ENCODE assay signal across 8 mouse cellular contexts in the genomic region with DNA sequence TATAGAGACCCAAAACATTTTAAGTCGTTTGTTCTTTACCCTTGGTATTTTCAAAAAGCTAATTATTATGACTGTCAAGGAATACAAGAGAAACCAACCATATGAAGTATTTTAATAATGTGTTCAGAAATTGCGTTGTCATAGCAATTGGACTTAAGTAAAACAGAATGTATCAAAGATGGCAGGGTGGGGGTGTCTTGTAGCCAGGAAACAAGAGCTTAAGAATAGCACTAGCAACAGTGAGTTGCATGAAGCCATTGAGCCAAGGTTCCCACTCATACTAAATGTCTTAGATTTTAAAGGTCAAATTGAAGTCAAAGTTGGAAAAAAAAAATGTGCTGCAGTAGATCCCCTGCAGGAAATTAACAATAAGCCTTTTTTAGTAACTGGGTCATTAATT. TPM values are rescaled to one million over a fixed set of nuclear protein-coding genes. Genes with fewer than 3 reads are reported as not detected.
DNase-seq lines count a peak whose midpoint lies in the region; ATAC-seq and TF ChIP-seq lines count a peak whose summit lies in the region.

No protein-coding gene starts in this region.

- H3K9ac ChIP-seq in heart, embryonic 14.5 days (ENCODE audit: low read length) = peak overlapping the region; percentile 99
- peak overlapping the region; percentile 93; the same call in 1 of the 2 replicates for H3K9ac ChIP-seq in ES-Bruce4 (ENCODE audit: low read depth, poor library complexity, severe bottlenecking)
- peak overlapping the region; percentile 99 for H3K9ac ChIP-seq in forebrain, postnatal 0 days

- no peaks in the 10 kb centered on the region for H3K9me3 ChIP-seq in heart, embryonic 14.5 days (ENCODE audit: control insufficient read depth, low read length)
- no peaks in the 10 kb centered on the region for H3K9me3 ChIP-seq in ES-Bruce4 (replicated peaks; ENCODE audit: control insufficient read depth, insufficient read depth, low read length, poor library complexity, severe bottlenecking)
- H3K9me3 ChIP-seq in forebrain, postnatal 0 days (ENCODE audit: low read length) = no peaks in the 10 kb centered on the region

- H3K79me2 ChIP-seq in macrophage (ENCODE audit: inconsistent target) = peaks cover 59% of the 10 kb centered on the region

- no peak for TF ChIP-seq EP300 in ES-Bruce4 (IDR thresholded peaks at IDR 0.05; ENCODE audit: insufficient read depth, low read depth, low read length)

- DNase-seq in heart, adult 9 months (ENCODE audit: low spot score in 2 of 2) = no peak
- no peak for DNase-seq in forebrain, postnatal 0 days
- DNase-seq in thymus, postnatal 14 days = no peak
- DNase-seq in cerebellum, postnatal 36 days = no peak
- DNase-seq in thymus, adult 2 months = no peak

- no peak for ATAC-seq in heart, embryonic 14.5 days (ENCODE audit: insufficient number of reproducible peaks, insufficient read depth, low FRiP score, low read depth)
- ATAC-seq in forebrain, postnatal 0 days = no peak

- no peak for TF ChIP-seq CTCF in ES-Bruce4 (IDR thresholded peaks at IDR 0.05; ENCODE audit: low read depth, low read length)
- TF ChIP-seq CTCF in forebrain, postnatal 0 days (IDR thresholded peaks at IDR 0.05; ENCODE audit: low read depth) = no peak
- TF ChIP-seq CTCF in thymus, adult 2 months (IDR thresholded peaks at IDR 0.05; ENCODE audit: borderline replicate concordance, control insufficient read depth, extremely low read depth, insufficient read depth, low read length, poor library complexity) = no peak

- H3K36me3 ChIP-seq in heart, embryonic 14.5 days (ENCODE audit: control insufficient read depth, insufficient read depth, low read length) = peaks cover 37% of the 10 kb centered on the region
- peaks cover 5% of the 10 kb centered on the region; the same call in 1 of the 2 replicates for H3K36me3 ChIP-seq in ES-Bruce4 (ENCODE audit: control insufficient read depth, insufficient read depth, low read length, poor library complexity, severe bottlenecking)
- H3K36me3 ChIP-seq in forebrain, postnatal 0 days (ENCODE audit: insufficient read depth) = peaks cover 15% of the 10 kb centered on the region
- no peaks in the 10 kb centered on the region for H3K36me3 ChIP-seq in macrophage (ENCODE audit: inconsistent target)
- H3K36me3 ChIP-seq in thymus, adult 2 months (ENCODE audit: control insufficient read depth, insufficient read depth, low read length) = no peaks in the 10 kb centered on the region

- peak overlapping the region; percentile 82 to 93 for H3K4me3 ChIP-seq in heart, embryonic 14.5 days (ENCODE audit: control insufficient read depth in 1 of 2, insufficient read depth in 1 of 2, low read depth in 1 of 2, low read length in 2 of 2)
- H3K4me3 ChIP-seq in ES-Bruce4 (ENCODE audit: low read depth, low read length) (no peak overlapping the region), macrophage (ENCODE audit: inconsistent target) (peak overlapping the region; percentile 57; the same call in 1 of the 2 replicates)
- peak overlapping the region; percentile 99 for H3K4me3 ChIP-seq in forebrain, postnatal 0 days (ENCODE audit: low read depth, low read length)
- no peak overlapping the region for H3K4me3 ChIP-seq in thymus, adult 2 months (ENCODE audit: control insufficient read depth, insufficient read depth, low read length)

- no peak for TF ChIP-seq POLR2A in ES-Bruce4 (IDR thresholded peaks at IDR 0.05; ENCODE audit: insufficient read depth, low read length)
- no peak for TF ChIP-seq POLR2A in thymus, adult 2 months (IDR thresholded peaks at IDR 0.05; ENCODE audit: control insufficient read depth, extremely low read depth, insufficient read depth, low read length, poor library complexity)

- peak overlapping the region; percentile 65 to 95 for H3K27ac ChIP-seq in heart, embryonic 14.5 days (replicated peaks in 1 of 2; ENCODE audit: control insufficient read depth in 1 of 2, insufficient read depth in 1 of 2, low read depth in 2 of 2, low read length in 2 of 2)
- H3K27ac ChIP-seq in ES-Bruce4 (ENCODE audit: insufficient read depth, low read length) (no peak overlapping the region), macrophage (no peak overlapping the region)
- no peak overlapping the region for H3K27ac ChIP-seq in forebrain, postnatal 0 days (ENCODE audit: low read depth, low read length)
- no peak overlapping the region for H3K27ac ChIP-seq in thymus, adult 2 months (ENCODE audit: control insufficient read depth, insufficient read depth, low read length)

- H3K4me2 ChIP-seq in heart, embryonic 14.5 days (ENCODE audit: low read length) = peak overlapping the region; percentile 70
- peak overlapping the region; percentile 58 for H3K4me2 ChIP-seq in forebrain, postnatal 0 days (ENCODE audit: low read depth)

- H3K4me1 ChIP-seq in heart, embryonic 14.5 days (ENCODE audit: control insufficient read depth in 2 of 2, insufficient read depth in 2 of 2, low read length in 2 of 2) = peaks cover 23 to 66% of the 10 kb centered on the region in 2 experiments
- no peaks in the 10 kb centered on the region for H3K4me1 ChIP-seq in ES-Bruce4 (ENCODE audit: control insufficient read depth, insufficient read depth, low read length)
- peaks cover 31% of the 10 kb centered on the region for H3K4me1 ChIP-seq in forebrain, postnatal 0 days (ENCODE audit: insufficient read depth)
- H3K4me1 ChIP-seq in thymus, adult 2 months (replicated peaks; ENCODE audit: control insufficient read depth, insufficient read depth, low read length) = no peaks in the 10 kb centered on the region; the same call in 1 of the 2 replicates

- no peaks in the 10 kb centered on the region for H3K27me3 ChIP-seq in heart, embryonic 14.5 days (ENCODE audit: control insufficient read depth, insufficient read depth, low read length)
- no peaks in the 10 kb centered on the region for H3K27me3 ChIP-seq in ES-Bruce4 (ENCODE audit: control insufficient read depth, insufficient read depth, low read length, poor library complexity, severe bottlenecking)
- no peaks in the 10 kb centered on the region for H3K27me3 ChIP-seq in forebrain, postnatal 0 days (ENCODE audit: insufficient read depth, low read length)
- H3K27me3 ChIP-seq in thymus, adult 2 months (ENCODE audit: control insufficient read depth, insufficient read depth, low read length) = no peaks in the 10 kb centered on the region

- 64% methylated on average over 2 of the region's 2 CpGs for WGBS in heart, embryonic 14.5 days
- 32% methylated on average over 2 of the region's 2 CpGs for WGBS in forebrain, postnatal 0 days
- 79% methylated on average over 2 of the region's 2 CpGs for WGBS in macrophage (ENCODE audit: missing documents)
- WGBS in thymus, adult 2 months = 77% methylated on average over 2 of the region's 2 CpGs

RNA-seq across cellular contexts. Expression of gene Sptan1, which starts 1.5 kb away (rescaled TPM):
- 156 and 161 TPM in 2 replicates for polyA plus RNA-seq in heart, embryonic 14.5 days (2014; fragmentation: Nextera tagmentation; extraction: Ambion mirVana)
- polyA plus RNA-seq in ES-Bruce4 (2011; ENCODE audit: insufficient read depth, insufficient read length, low read depth, missing spikeins) = 200 and 235 TPM in 2 replicates
- 839 and 918 TPM in 2 replicates for total RNA-seq in forebrain, postnatal 0 days (2014; rRNA removed)
- polyA plus RNA-seq in forebrain, postnatal 0 days (2015; fragmentation: Nextera tagmentation; extraction: Ambion mirVana) = 182 and 192 TPM in 2 replicates
- 1,000 to 10,000 TPM in 5 of 26 experiments, 100 to 1,000 TPM in 21; 187 to 1,667 (median 349) TPM for total RNA-seq in macrophage (2018; cell fraction: chromatin; rRNA removed)
- 100 to 1,000 TPM in 4 of 26 experiments, 10 to 100 TPM in 22; 45.6 to 165 (median 76.8) TPM for total RNA-seq in macrophage (2018; cell fraction: cytosol; rRNA removed)
- total RNA-seq in macrophage (2018; cell fraction: nucleus; rRNA removed) = 100 to 1,000 TPM; 105 to 615 (median 171) TPM
- 67.1 to 95.0 TPM (median 74.1 TPM) in 3 replicates for polyA plus RNA-seq in macrophage (2018)
- 161 and 168 TPM in 2 replicates for polyA plus RNA-seq in thymus, adult 2 months (2012; rRNA removed)

RNA-seq across cellular contexts. Expression of gene Gle1, which starts 31.6 kb away (rescaled TPM):
- 36.1 and 38.1 TPM in 2 replicates for polyA plus RNA-seq in heart, embryonic 14.5 days (2014; fragmentation: Nextera tagmentation; extraction: Ambion mirVana)
- polyA plus RNA-seq in ES-Bruce4 (2011; ENCODE audit: insufficient read depth, insufficient read length, low read depth, missing spikeins) (56.4 and 59.7 TPM in 2 replicates), macrophage (2018) (7.9 to 12.5 TPM (median 10.0 TPM) in 3 replicates)
- 52.7 and 57.4 TPM in 2 replicates for total RNA-seq in forebrain, postnatal 0 days (2014; rRNA removed)
- 55.2 and 62.3 TPM in 2 replicates for polyA plus RNA-seq in forebrain, postnatal 0 days (2015; fragmentation: Nextera tagmentation; extraction: Ambion mirVana)
- 10 to 100 TPM in 25 of 26 experiments, 1 to 10 TPM in 1; 9.6 to 70.2 (median 31.0) TPM for total RNA-seq in macrophage (2018; cell fraction: chromatin; rRNA removed)
- 10 to 100 TPM in 1 of 26 experiments, 1 to 10 TPM in 25; 5.9 to 10.3 (median 8.4) TPM for total RNA-seq in macrophage (2018; cell fraction: cytosol; rRNA removed)
- total RNA-seq in macrophage (2018; cell fraction: nucleus; rRNA removed) = 10 to 100 TPM in 16 of 26 experiments, 1 to 10 TPM in 10; 4.9 to 32.5 (median 15.2) TPM
- 36.6 and 38.4 TPM in 2 replicates for polyA plus RNA-seq in thymus, adult 2 months (2012; rRNA removed)

Comparison
In these comparisons a context has a peak if more than half of its experiments do, and no peak if none do; other contexts are left out.
1. H3K27ac ChIP-seq: peak in heart, embryonic 14.5 days (2 of 2); none in ES-Bruce4 (single experiment), forebrain, postnatal 0 days (single experiment), macrophage (single experiment) and thymus, adult 2 months (single experiment).
2. H3K4me3 ChIP-seq: peak in heart, embryonic 14.5 days (2 of 2), forebrain, postnatal 0 days (single experiment) and macrophage (single experiment); none in ES-Bruce4 (single experiment) and thymus, adult 2 months (single experiment).
3. Peak in every context shown above with its lines, with median percentiles within 50 percentile points of each other: H3K9ac ChIP-seq.